Mouse (Mus musculus) limb, embryonic 13.5 days (tissue): ENCODE measurements around the gene Qdpr. TPM values are rescaled to one million over a fixed set of nuclear protein-coding genes. Genes with fewer than 3 reads are reported as not detected.
A peak's percentile ranks its signal among the peaks of the same experiment; 100 is the strongest.

Experiments used
- ATAC-seq: fragments of 200-750 bp; cut with Nextera tagmentation; 2 replicates; pipeline ENCODE4 v1.8.0; 2017; ENCODE audit warnings: low read depth, moderate number of reproducible peaks, moderate TSS enrichment; ENCODE audit not compliant: low FRiP score
- H3K27ac ChIP-seq: fragments of 300-500 bp; sonication (generic); 2 replicates; pipeline ENCODE4 v1.5.1; 2015; ENCODE audit warnings: inconsistent platforms, mild to moderate bottlenecking, moderate library complexity
- H3K27me3 ChIP-seq: fragments of 300-500 bp; sonication (generic); 2 replicates; pipeline ENCODE4 v1.6.1; 2015; ENCODE audit warnings: mild to moderate bottlenecking, inconsistent platforms
- H3K36me3 ChIP-seq: fragments of 300-500 bp; sonication (generic); 2 replicates; pipeline ENCODE4 v1.6.1; 2015; ENCODE audit warnings: inconsistent platforms, mild to moderate bottlenecking, moderate library complexity
- H3K4me1 ChIP-seq: fragments of 300-500 bp; sonication (generic); 2 replicates; pipeline ENCODE4 v1.6.1; 2015; ENCODE audit warnings: inconsistent platforms
- H3K4me2 ChIP-seq: fragments of 300-500 bp; sonication (generic); replicated peaks from 2 replicates; pipeline ENCODE4 v1.6.1; 2015; ENCODE audit warnings: inconsistent platforms, mild to moderate bottlenecking, moderate library complexity
- H3K4me3 ChIP-seq: fragments of 300-500 bp; sonication (generic); 2 replicates; pipeline ENCODE4 v1.5.1; 2015; ENCODE audit warnings: moderate library complexity, mild to moderate bottlenecking, inconsistent platforms
- H3K9ac ChIP-seq: fragments of 300-500 bp; sonication (generic); 2 replicates; pipeline ENCODE4 v1.6.1; 2015; ENCODE audit warnings: mild to moderate bottlenecking, inconsistent platforms
- H3K9me3 ChIP-seq: fragments of 300-500 bp; sonication (generic); 2 replicates; pipeline ENCODE4 v1.6.1; 2016; ENCODE audit warnings: inconsistent platforms
- WGBS: fragments of 180-500 bp; shearing (Covaris S2); methylation state at CpG from one replicate; pipeline ENCODE4 v1.1.7; 2015; 5-methylcytosine and 5-hydroxymethylcytosine counted together
- polyA plus RNA-seq: library from polyadenylated mRNA; unstranded; fragments of >200 nt; fragmentation: Nextera tagmentation; extraction: Ambion mirVana; gene quantifications from 2 replicates; pipeline ENCODE4 v1.2.1, GENCODE M21; 2015

The Qdpr gene
- polyA plus RNA-seq, 1 experiment from 2014 or later, result 122 TPM

- no peak for ATAC-seq
- WGBS, result 88% methylated on average over 2 of the region's 2 CpGs
- Histone ChIP-seq H3K4me2 (no peak overlapping the region), H3K27ac (no peak overlapping the region), H3K4me1 (peaks cover 5% of the 10 kb centered on the region), H3K36me3 (no peaks in the 10 kb centered on the region), H3K4me3 (no peak overlapping the region), H3K9ac (no peak overlapping the region), H3K9me3 (no peaks in the 10 kb centered on the region), H3K27me3 (no peaks in the 10 kb centered on the region)
Measured at GRCm38 (mm10) chr5:45481125-45481524, 31.1 kb upstream of the Qdpr start.

DNA sequence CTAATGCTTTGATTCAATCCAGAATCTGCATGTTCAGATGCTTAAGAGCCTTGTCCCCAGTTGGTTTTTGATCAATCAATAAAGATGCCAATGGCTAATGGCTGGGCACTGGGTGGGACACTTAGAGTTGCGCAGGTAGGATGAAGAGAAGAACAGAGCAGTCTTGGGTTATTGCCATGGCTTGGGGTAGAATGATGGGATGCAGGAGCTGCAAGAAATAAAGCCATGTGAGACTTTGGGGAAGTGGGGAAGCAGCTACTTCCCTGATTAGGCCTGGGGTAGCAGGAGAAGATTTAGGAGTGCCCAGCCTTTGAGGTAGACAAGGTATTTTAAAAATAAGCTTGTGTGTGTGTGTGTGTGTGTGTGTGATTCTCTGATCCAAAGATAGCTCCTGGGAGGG lies 30.0 kb upstream of the Qdpr start:
- Histone ChIP-seq H3K9ac (no peak overlapping the region), H3K27me3 (no peaks in the 10 kb centered on the region), H3K36me3 (no peaks in the 10 kb centered on the region), H3K27ac (no peak overlapping the region), H3K4me1 (peaks cover 13% of the 10 kb centered on the region), H3K9me3 (no peaks in the 10 kb centered on the region), H3K4me2 (no peak overlapping the region), H3K4me3 (no peak overlapping the region)
- WGBS, result 92% methylated on average over 1 of the region's 1 CpGs
- ATAC-seq, result no peak

- no peak overlapping the region for H3K4me3 ChIP-seq
- H3K36me3 ChIP-seq, result no peaks in the 10 kb centered on the region
- H3K27me3 ChIP-seq, result no peaks in the 10 kb centered on the region
- H3K4me2 ChIP-seq, result no peak overlapping the region
- H3K4me1 ChIP-seq, result peaks cover 13% of the 10 kb centered on the region
- 76% methylated on average over 7 of the region's 7 CpGs for whole genome bisulfite sequencing
- no peak overlapping the region for H3K27ac ChIP-seq
- no peaks in the 10 kb centered on the region for H3K9me3 ChIP-seq
- ATAC-seq, result no peak
- H3K9ac ChIP-seq, result no peak overlapping the region
Measured at GRCm38 (mm10) chr5:45477601-45478000, 27.6 kb upstream of the Qdpr start.

DNA sequence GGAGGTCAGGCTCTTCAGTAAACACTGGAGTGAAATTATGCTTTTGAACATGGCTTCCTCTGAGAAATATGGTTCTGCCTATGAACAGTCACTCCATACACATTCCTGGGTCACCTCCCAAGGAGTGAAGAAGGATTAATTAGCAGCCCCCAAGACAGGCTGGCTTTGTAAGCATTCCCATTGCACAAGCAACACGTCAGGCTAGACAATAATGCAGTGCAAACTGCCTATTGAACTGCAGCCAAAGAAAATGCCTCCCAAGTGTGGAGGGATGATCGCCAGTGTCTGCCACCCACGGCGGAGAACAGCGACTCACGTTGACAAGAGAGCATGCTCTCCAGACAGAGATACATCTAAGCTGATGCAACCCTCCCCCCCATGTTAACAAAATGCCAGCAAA lies 26.3 kb upstream of the Qdpr start:
- ATAC-seq, result no peak
- Histone ChIP-seq H3K9ac (no peak overlapping the region), H3K4me2 (no peak overlapping the region), H3K36me3 (no peaks in the 10 kb centered on the region), H3K4me1 (peaks cover 13% of the 10 kb centered on the region), H3K9me3 (no peaks in the 10 kb centered on the region), H3K4me3 (no peak overlapping the region), H3K27ac (no peak overlapping the region), H3K27me3 (no peaks in the 10 kb centered on the region)
- 61% methylated on average over 6 of the region's 6 CpGs for WGBS

DNA sequence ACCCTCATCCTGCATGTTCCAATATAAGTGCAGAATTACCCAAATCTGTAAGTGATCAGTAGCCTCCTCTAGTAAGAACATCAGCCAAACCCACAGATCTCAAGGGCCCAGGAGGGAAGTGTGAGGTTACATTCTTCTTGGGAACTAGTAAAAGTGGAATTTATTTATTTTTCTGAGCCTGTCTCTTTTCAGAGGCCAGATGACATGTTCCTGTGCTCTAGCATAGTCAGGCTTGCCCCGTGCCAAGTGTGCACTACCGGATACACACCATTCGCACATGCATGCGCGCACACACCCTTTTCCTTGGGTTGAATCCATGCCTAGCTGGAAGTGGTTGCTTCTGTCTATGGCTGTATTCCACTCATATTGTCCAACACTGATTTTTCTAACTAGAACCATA lies 25.7 kb upstream of the Qdpr start:
- H3K4me1 ChIP-seq, result peaks cover 13% of the 10 kb centered on the region
- H3K9me3 ChIP-seq, result no peaks in the 10 kb centered on the region
- no peaks in the 10 kb centered on the region for H3K36me3 ChIP-seq
- H3K4me3 ChIP-seq, result no peak overlapping the region
- ATAC-seq, result peak; percentile 34; the same call in 1 of the 2 replicates
- no peak overlapping the region for H3K27ac ChIP-seq
- WGBS, result 83% methylated on average over 5 of the region's 5 CpGs
- H3K4me2 ChIP-seq, result no peak overlapping the region
- H3K27me3 ChIP-seq, result no peaks in the 10 kb centered on the region
- H3K9ac ChIP-seq, result no peak overlapping the region

DNA sequence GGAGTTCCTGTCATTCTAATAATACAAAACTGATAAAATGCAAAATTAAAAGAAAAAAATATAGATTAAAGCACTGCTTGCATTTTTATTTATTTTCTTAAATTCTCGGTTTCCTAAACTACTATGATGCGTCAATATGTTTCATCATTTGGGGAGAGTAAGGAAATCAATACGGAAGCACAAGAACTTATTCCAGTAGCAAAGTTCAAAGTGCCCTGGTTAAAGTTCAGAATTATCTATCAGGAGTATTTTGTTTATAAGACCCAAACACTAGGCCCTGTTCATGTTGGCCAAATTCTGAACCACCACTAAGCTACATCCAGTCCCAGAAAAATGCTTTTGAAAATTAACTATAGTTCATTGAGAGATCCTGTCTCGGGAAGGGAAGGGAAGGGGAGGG lies 24.7 kb upstream of the Qdpr start:
- 78% methylated on average over 3 of the region's 4 CpGs for WGBS
- no peak overlapping the region for H3K4me3 ChIP-seq
- ATAC-seq, result no peak
- H3K9me3 ChIP-seq, result no peaks in the 10 kb centered on the region
- no peak overlapping the region for H3K27ac ChIP-seq
- H3K4me1 ChIP-seq, result peaks cover 13% of the 10 kb centered on the region
- H3K27me3 ChIP-seq, result no peaks in the 10 kb centered on the region
- H3K4me2 ChIP-seq, result no peak overlapping the region
- H3K36me3 ChIP-seq, result no peaks in the 10 kb centered on the region
- H3K9ac ChIP-seq, result no peak overlapping the region

GRCm38 (mm10) chr5:45474215-45474614 lies 24.2 kb upstream of the Qdpr start:
- H3K36me3 ChIP-seq, result no peaks in the 10 kb centered on the region
- H3K27ac ChIP-seq, result no peak overlapping the region
- no peaks in the 10 kb centered on the region for H3K9me3 ChIP-seq
- no peaks in the 10 kb centered on the region for H3K27me3 ChIP-seq
- ATAC-seq, result peak; percentile 54; the same call in 1 of the 2 replicates
- H3K9ac ChIP-seq, result no peak overlapping the region
- WGBS, result 29% methylated on average over 6 of the region's 6 CpGs
- no peak overlapping the region for H3K4me2 ChIP-seq
- H3K4me3 ChIP-seq, result no peak overlapping the region
- peaks cover 13% of the 10 kb centered on the region for H3K4me1 ChIP-seq

GRCm38 (mm10) chr5:45473521-45473920 lies 23.5 kb upstream of the Qdpr start:
- H3K4me1 ChIP-seq, result peaks cover 13% of the 10 kb centered on the region
- no peak overlapping the region for H3K4me2 ChIP-seq
- H3K27me3 ChIP-seq, result no peaks in the 10 kb centered on the region
- WGBS, result 82% methylated on average over 1 of the region's 1 CpGs
- H3K9ac ChIP-seq, result no peak overlapping the region
- H3K9me3 ChIP-seq, result no peaks in the 10 kb centered on the region
- ATAC-seq, result no peak
- no peak overlapping the region for H3K4me3 ChIP-seq
- H3K36me3 ChIP-seq, result no peaks in the 10 kb centered on the region
- H3K27ac ChIP-seq, result no peak overlapping the region

GRCm38 (mm10) chr5:45472880-45473450 lies 22.9 kb upstream of the Qdpr start:
- WGBS, result 32% methylated on average over 7 of the region's 7 CpGs
- no peaks in the 10 kb centered on the region for H3K9me3 ChIP-seq
- no peak overlapping the region for H3K27ac ChIP-seq
- H3K4me2 ChIP-seq, result no peak overlapping the region
- no peaks in the 10 kb centered on the region for H3K36me3 ChIP-seq
- no peaks in the 10 kb centered on the region for H3K27me3 ChIP-seq
- ATAC-seq, result no peak
- no peak overlapping the region for H3K9ac ChIP-seq
- H3K4me1 ChIP-seq, result peaks cover 13% of the 10 kb centered on the region
- no peak overlapping the region for H3K4me3 ChIP-seq

- Histone ChIP-seq H3K4me2 (no peak overlapping the region), H3K9me3 (no peaks in the 10 kb centered on the region), H3K9ac (no peak overlapping the region), H3K27me3 (no peaks in the 10 kb centered on the region), H3K27ac (no peak overlapping the region), H3K4me1 (peaks cover under 1% of the 10 kb centered on the region; the same call in 1 of the 2 replicates), H3K36me3 (no peaks in the 10 kb centered on the region), H3K4me3 (no peak overlapping the region)
- 42% methylated on average over 9 of the region's 9 CpGs for WGBS
- no peak for ATAC-seq
Measured at GRCm38 (mm10) chr5:45454456-45454855, 4.4 kb upstream of the Qdpr start.

DNA sequence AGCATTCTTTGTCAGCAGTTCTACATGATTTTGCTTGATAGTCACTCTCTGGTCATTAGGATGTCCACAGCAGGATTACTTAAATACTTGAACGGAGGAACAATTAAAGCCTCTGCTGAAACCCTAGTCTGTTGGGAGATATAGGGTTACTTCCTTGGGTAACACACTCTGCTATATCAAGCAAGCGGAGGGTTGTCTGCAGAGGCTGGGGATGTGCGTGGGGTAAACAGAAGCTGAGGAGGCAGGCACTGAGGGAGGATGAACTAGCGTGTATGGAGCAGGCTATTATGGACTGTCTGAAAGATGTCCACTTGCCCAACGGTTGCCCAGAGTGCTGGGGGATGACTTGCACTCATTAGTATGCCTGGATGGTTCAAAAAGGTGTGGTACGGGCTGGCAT lies 3.4 kb upstream of the Qdpr start, which contains the start of gene Clrn2:
TSS of gene Clrn2 (plus strand) at position 301 of the 400 bp plus-strand sequence.
- WGBS, result 70% methylated on average over 6 of the region's 6 CpGs

GRCm38 (mm10) chr5:45449206-45449605 lies 830 bp downstream of the Qdpr start:
- peak overlapping the region; percentile 62 for H3K4me3 ChIP-seq
- peak overlapping the region; percentile 81 for H3K9ac ChIP-seq
- peaks cover 16% of the 10 kb centered on the region for H3K4me1 ChIP-seq
- no peak for ATAC-seq
- H3K27ac ChIP-seq, result no peak overlapping the region
- WGBS, result 3% methylated on average over 8 of the region's 8 CpGs
- H3K36me3 ChIP-seq, result 0 out of 2 replicates have a peak, but pooled peaks cover 11% of the 10 kb centered on the region
- H3K9me3 ChIP-seq, result no peaks in the 10 kb centered on the region
- H3K4me2 ChIP-seq, result peak overlapping the region; percentile 89
- no peaks in the 10 kb centered on the region for H3K27me3 ChIP-seq

More for the DNA sequence above, 3.4 kb upstream of the Qdpr start, which contains the start of gene Clrn2:
- ATAC-seq, result no peak
- Histone ChIP-seq H3K4me1 (peaks cover 10% of the 10 kb centered on the region), H3K4me3 (no peak within 1 kb of the TSS), H3K9me3 (no peaks in the 10 kb centered on the region), H3K27ac (no peak within 1 kb of the TSS), H3K36me3 (no peaks in the 10 kb centered on the region), H3K27me3 (no peaks in the 10 kb centered on the region), H3K9ac (no peak within 1 kb of the TSS), H3K4me2 (no peak within 1 kb of the TSS)

DNA sequence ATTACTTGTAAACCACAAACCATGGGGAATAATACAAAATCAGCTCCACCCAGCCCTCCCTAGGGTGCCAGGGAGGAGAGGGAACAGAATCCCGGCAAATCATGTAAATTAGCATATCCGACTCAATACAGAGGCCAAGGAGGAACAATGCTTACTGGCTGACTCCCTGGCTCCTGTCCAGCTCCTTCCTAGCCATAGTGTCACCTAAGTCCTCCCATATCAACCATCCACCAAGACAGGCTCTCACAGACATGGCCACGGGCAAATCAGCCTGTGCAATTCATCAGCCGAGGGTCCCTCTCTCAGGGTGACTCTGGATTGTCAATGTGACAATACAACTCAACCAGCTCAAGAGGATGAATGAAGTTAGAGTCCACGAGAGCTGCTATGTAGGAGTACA lies 1.4 kb downstream of the Qdpr start:
- H3K9me3 ChIP-seq, result no peaks in the 10 kb centered on the region
- H3K9ac ChIP-seq, result peak overlapping the region; percentile 81
- H3K4me2 ChIP-seq, result peak overlapping the region; percentile 89
- no peak overlapping the region for H3K27ac ChIP-seq
- peak overlapping the region; percentile 62 for H3K4me3 ChIP-seq
- WGBS, result 61% methylated on average over 5 of the region's 5 CpGs
- H3K36me3 ChIP-seq, result peaks cover 13% of the 10 kb centered on the region
- no peak for ATAC-seq
- H3K4me1 ChIP-seq, result peaks cover 16% of the 10 kb centered on the region
- H3K27me3 ChIP-seq, result no peaks in the 10 kb centered on the region
